Mouse (Mus musculus) liver, embryonic 16.5 days (tissue): Measurements from ENCODE around the gene Rdh16f2. TPM values are rescaled to one million over a fixed set of nuclear protein-coding genes. Genes with fewer than 3 reads are reported as not detected.

Experiments
- ATAC-seq: fragments of 200-750 bp; cut with Nextera tagmentation; 2 replicates; pipeline ENCODE4 v1.8.0; 2017; ENCODE audit warnings: low read depth, mild to moderate bottlenecking, moderate number of reproducible peaks, moderate library complexity
- H3K27ac ChIP-seq: fragments of 300-500 bp; sonication (generic); 2 replicates; pipeline ENCODE4 v1.5.1; 2014; ENCODE audit warnings: mild to moderate bottlenecking, low read length
- H3K27me3 ChIP-seq: fragments of 300-500 bp; sonication (generic); 2 replicates; pipeline ENCODE4 v1.6.1; 2014; ENCODE audit warnings: low read depth, low read length, mixed read lengths; ENCODE audit not compliant: control insufficient read depth, insufficient read depth
- H3K36me3 ChIP-seq: fragments of 300-500 bp; sonication (generic); 2 replicates; pipeline ENCODE4 v1.6.1; 2014; ENCODE audit warnings: mild to moderate bottlenecking; ENCODE audit not compliant: control insufficient read depth, insufficient read depth
- H3K4me1 ChIP-seq: fragments of 300-500 bp; sonication (generic); 2 replicates; pipeline ENCODE4 v1.6.1; 2014; ENCODE audit warnings: low read depth, low read length, mixed read lengths; ENCODE audit not compliant: control insufficient read depth
- H3K4me2 ChIP-seq: fragments of 300-500 bp; sonication (generic); 2 replicates; pipeline ENCODE4 v1.6.1; 2014; ENCODE audit warnings: low read depth, low read length, mixed read lengths
- H3K4me3 ChIP-seq: fragments of 300-500 bp; sonication (generic); 2 replicates; pipeline ENCODE4 v1.5.1; 2014; ENCODE audit warnings: low read depth, mild to moderate bottlenecking, low read length
- H3K9ac ChIP-seq: fragments of 300-500 bp; sonication (generic); 2 replicates; pipeline ENCODE4 v1.6.1; 2014; ENCODE audit warnings: low read depth, low read length
- H3K9me3 ChIP-seq: fragments of 300-500 bp; sonication (generic); replicated peaks from 2 replicates; pipeline ENCODE4 v1.6.1; 2016; ENCODE audit warnings: low read length; ENCODE audit not compliant: control insufficient read depth
- WGBS: fragments of 180-500 bp; shearing (Covaris S2); extraction: QIAGEN DNeasy Blood & Tissue Kit; methylation state at CpG from one replicate; pipeline ENCODE4 v1.1.7; 2014; ENCODE audit not compliant: insufficient replicate concordance; 5-methylcytosine and 5-hydroxymethylcytosine counted together
- polyA plus RNA-seq: library from polyadenylated mRNA; unstranded; fragments of >200 nt; fragmentation: Nextera tagmentation; extraction: Ambion mirVana; gene quantifications from 2 replicates; pipeline ENCODE4 v1.2.1, GENCODE M21; 2015

Rdh16f2 gene
- polyA plus RNA-seq, 1 experiment from 2014 or later = 0.45 TPM

- no peaks in the 10 kb centered on the region for H3K36me3 ChIP-seq
- WGBS = 78% methylated on average over 5 of the region's 5 CpGs
- ATAC-seq = no peak
- H3K4me3 ChIP-seq = no peak overlapping the region
- no peaks in the 10 kb centered on the region for H3K27me3 ChIP-seq
- no peak overlapping the region for H3K4me2 ChIP-seq
- no peak overlapping the region for H3K9ac ChIP-seq
- no peaks in the 10 kb centered on the region for H3K9me3 ChIP-seq
- no peak overlapping the region for H3K27ac ChIP-seq
- no peaks in the 10 kb centered on the region for H3K4me1 ChIP-seq
Observed at GRCm38 (mm10) chr10:127917651-127918050, 51.4 kb downstream of the Rdh16f2 start.

- Histone ChIP-seq H3K27me3 (no peaks in the 10 kb centered on the region), H3K9ac (no peak overlapping the region), H3K4me1 (no peaks in the 10 kb centered on the region), H3K9me3 (no peaks in the 10 kb centered on the region), H3K4me2 (no peak overlapping the region), H3K4me3 (no peak overlapping the region), H3K36me3 (no peaks in the 10 kb centered on the region), H3K27ac (no peak overlapping the region)
- 77% methylated on average over 1 of the region's 1 CpGs for WGBS
- ATAC-seq = no peak
Observed at GRCm38 (mm10) chr10:127922241-127922640, 56.0 kb downstream of the Rdh16f2 start.

- H3K27ac ChIP-seq = no peak overlapping the region
- WGBS = 69% methylated on average over 8 of the region's 8 CpGs
- H3K9ac ChIP-seq = no peak overlapping the region
- ATAC-seq = no peak
- no peaks in the 10 kb centered on the region for H3K9me3 ChIP-seq
- no peak overlapping the region for H3K4me2 ChIP-seq
- H3K4me3 ChIP-seq = no peak overlapping the region
- no peaks in the 10 kb centered on the region for H3K36me3 ChIP-seq
- H3K4me1 ChIP-seq = no peaks in the 10 kb centered on the region
- H3K27me3 ChIP-seq = no peaks in the 10 kb centered on the region
Observed at GRCm38 (mm10) chr10:127923024-127923423, 56.8 kb downstream of the Rdh16f2 start.

GRCm38 (mm10) chr10:127924597-127925378, 58.5 kb downstream of the Rdh16f2 start:
- Histone ChIP-seq H3K9ac (no peak overlapping the region), H3K4me2 (no peak overlapping the region), H3K27ac (no peak overlapping the region), H3K27me3 (no peaks in the 10 kb centered on the region), H3K4me3 (no peak overlapping the region), H3K9me3 (no peaks in the 10 kb centered on the region), H3K4me1 (no peaks in the 10 kb centered on the region), H3K36me3 (no peaks in the 10 kb centered on the region)
- WGBS = 60% methylated on average over 7 of the region's 7 CpGs
- no peak for ATAC-seq

Other genes starting within 250 kb of the Rdh16f2 start
- 31.9 and 36.3 TPM in 2 replicates for gene Lrp1, start 245.3 kb upstream of the Rdh16f2 start, polyA plus RNA-seq
- gene Stat6, start 223.5 kb upstream of the Rdh16f2 start, polyA plus RNA-seq = 14.8 and 17.7 TPM in 2 replicates
- gene Nemp1, start 199.6 kb upstream of the Rdh16f2 start, polyA plus RNA-seq = 6.7 and 7.1 TPM in 2 replicates
- 3.0 and 3.9 TPM in 2 replicates for gene Nab2, start 197.9 kb upstream of the Rdh16f2 start, polyA plus RNA-seq
- 0.11 and 0.55 TPM in 2 replicates for gene Myo1a, start 161.3 kb upstream of the Rdh16f2 start, polyA plus RNA-seq
- 11.3 and 13.1 TPM in 2 replicates for gene Tac2, start 142.0 kb upstream of the Rdh16f2 start, polyA plus RNA-seq
- 0.69 and 0.70 TPM in 2 replicates for gene Zbtb39, start 126.9 kb upstream of the Rdh16f2 start, polyA plus RNA-seq
- gene Gpr182, start 114.7 kb upstream of the Rdh16f2 start, polyA plus RNA-seq = 13.4 and 15.6 TPM in 2 replicates
- 0.12 and 0.20 TPM in 2 replicates for gene Rdh1, start 106.8 kb upstream of the Rdh16f2 start, polyA plus RNA-seq
- 0.14 and 0.25 TPM in 2 replicates for gene Rdh16f1, start 106.7 kb upstream of the Rdh16f2 start, polyA plus RNA-seq
- gene Rdh9, start 90.1 kb upstream of the Rdh16f2 start, polyA plus RNA-seq = not detected in 2 replicates
- 0.04 and 0.05 TPM in 2 replicates for gene Rdh16, start 65.3 kb upstream of the Rdh16f2 start, polyA plus RNA-seq
- 0.11 TPM in 1 of 2 replicates, not detected in the other for gene Rdh19, start 16.5 kb upstream of the Rdh16f2 start, polyA plus RNA-seq
- gene Rdh7, start 22.3 kb downstream of the Rdh16f2 start, polyA plus RNA-seq = 20.8 and 33.3 TPM in 2 replicates
- not detected in 2 replicates for gene Sdr9c7, start 32.0 kb downstream of the Rdh16f2 start, polyA plus RNA-seq
- gene Hsd17b6, start 141.1 kb downstream of the Rdh16f2 start, polyA plus RNA-seq = 0.14 and 0.20 TPM in 2 replicates
- 60.8 and 69.4 TPM in 2 replicates for gene Prim1, start 148.7 kb downstream of the Rdh16f2 start, polyA plus RNA-seq
- 301 and 339 TPM in 2 replicates for gene Naca, start 169.1 kb downstream of the Rdh16f2 start, polyA plus RNA-seq
- gene Ptges3, start 192.5 kb downstream of the Rdh16f2 start, polyA plus RNA-seq = 171 and 201 TPM in 2 replicates
- gene Atp5b, start 216.8 kb downstream of the Rdh16f2 start, polyA plus RNA-seq = 1,845 and 1,875 TPM in 2 replicates
- 5.4 and 6.0 TPM in 2 replicates for gene Baz2a, start 225.1 kb downstream of the Rdh16f2 start, polyA plus RNA-seq